Comparison of ENCODE assay signal across 20 mouse cellular contexts in the genomic region with DNA sequence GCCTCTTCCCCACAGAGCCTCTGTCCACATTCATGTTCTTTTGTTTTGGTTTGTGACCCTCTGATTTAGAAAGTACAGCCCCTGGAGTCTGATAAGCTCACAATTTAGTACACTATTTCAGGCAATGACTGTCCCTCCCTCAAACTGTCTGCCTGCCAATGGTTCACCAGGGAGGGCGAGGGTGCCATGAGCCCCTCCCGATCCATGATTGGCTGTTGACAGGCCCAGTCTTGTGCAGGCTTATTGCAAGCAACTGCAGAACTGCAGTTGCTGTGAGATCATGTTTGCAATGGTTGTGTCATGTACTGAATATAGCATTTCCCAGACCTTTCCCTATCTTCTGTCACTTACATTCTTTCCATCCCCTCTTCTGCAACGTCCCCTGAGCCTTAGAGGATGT. TPM values are rescaled to one million over a fixed set of nuclear protein-coding genes. Genes with fewer than 3 reads are reported as not detected.
DNase-seq lines count a peak whose midpoint lies in the region; ATAC-seq and TF ChIP-seq lines count a peak whose summit lies in the region.
"Had no signal": no experiment of that assay in that cellular context is flagged by ENCODE, and none has a peak within 500 bp of the region (broad histone marks: within the 10 kb centered on the region; RNA-seq: fewer than 3 reads in every experiment).

No protein-coding gene starts in this region.

- no peak for TF ChIP-seq POLR2A in heart, adult 2 months (IDR thresholded peaks at IDR 0.05; ENCODE audit: insufficient read depth, low read depth, low read length)
- TF ChIP-seq POLR2A in myocyte (IDR thresholded peaks at IDR 0.05; ENCODE audit: insufficient read length, low read depth): no peak

- H3K4me2 ChIP-seq in heart, embryonic 14.5 days (ENCODE audit: low read length): peak overlapping the region; percentile 22; the same call in 1 of the 2 replicates
- H3K4me2 ChIP-seq in myocyte (ENCODE audit: low read depth): peak overlapping the region; percentile 50
- H3K4me2 ChIP-seq: embryonic facial prominence, embryonic 15.5 days; hindbrain, embryonic 15.5 days; limb, embryonic 15.5 days had no signal

- TF ChIP-seq CTCF in heart, adult 2 months (IDR thresholded peaks at IDR 0.05): no peak

- TF ChIP-seq EP300 in heart, adult 2 months (IDR thresholded peaks at IDR 0.05; ENCODE audit: insufficient read depth, low read depth, low read length): no peak

- peak; percentile 20 to 28 for DNase-seq in cerebellum, postnatal 10 days
- no peak for DNase-seq in cerebellum, adult 18-20 months
- DNase-seq in heart, adult 2 months: peak; percentile 15 to 28
- no peak for DNase-seq in heart, adult 8-10 months (ENCODE audit: low spot score)
- no peak for DNase-seq in kidney, postnatal 25 days
- DNase-seq: cerebellum, adult 11-12 months; kidney, adult 18-20 months; kidney, postnatal 14 days; lung, postnatal 14 days; spleen, adult 18-20 months; thymus, postnatal 25 days had no signal

- intact Hi-C loops in heart, adult 2 months (cut with DNase I): no loop called here

- no peaks in the 10 kb centered on the region for H3K36me3 ChIP-seq in heart, adult 2 months (ENCODE audit: control insufficient read depth, insufficient read depth, low read length)
- no peaks in the 10 kb centered on the region for H3K36me3 ChIP-seq in heart, embryonic 14.5 days (ENCODE audit: control insufficient read depth, insufficient read depth, low read length)
- no peaks in the 10 kb centered on the region for H3K36me3 ChIP-seq in myocyte (ENCODE audit: control insufficient read depth, insufficient read depth)
- H3K36me3 ChIP-seq: embryonic facial prominence, embryonic 15.5 days; forebrain, embryonic 10.5 days; hindbrain, embryonic 15.5 days; limb, embryonic 15.5 days had no signal

- H3K9me3 ChIP-seq in heart, embryonic 14.5 days (ENCODE audit: control insufficient read depth, low read length): no peaks in the 10 kb centered on the region
- H3K9me3 ChIP-seq: embryonic facial prominence, embryonic 15.5 days; forebrain, embryonic 10.5 days; hindbrain, embryonic 15.5 days; limb, embryonic 15.5 days had no signal

- peak; percentile 78 for ATAC-seq in heart, embryonic 14.5 days (ENCODE audit: insufficient number of reproducible peaks, insufficient read depth, low FRiP score, low read depth)
- ATAC-seq in inflammation-experienced regulatory T-cells, adult 6 months: no peak
- ATAC-seq: midbrain, embryonic 16.5 days had no signal

- no peak overlapping the region for H3ac ChIP-seq in myocyte (ENCODE audit: control insufficient read depth, insufficient read length)

- no peak overlapping the region for H3K9ac ChIP-seq in heart, adult 2 months (ENCODE audit: low read depth, low read length)
- H3K9ac ChIP-seq in heart, embryonic 14.5 days (ENCODE audit: low read length): no peak overlapping the region
- H3K9ac ChIP-seq: embryonic facial prominence, embryonic 15.5 days; hindbrain, embryonic 15.5 days; limb, embryonic 15.5 days had no signal

- H3K4me3 ChIP-seq in heart, adult 2 months: no peak overlapping the region
- no peak overlapping the region for H3K4me3 ChIP-seq in heart, embryonic 14.5 days (ENCODE audit: control insufficient read depth in 1 of 2, insufficient read depth in 1 of 2, low read depth in 1 of 2, low read length in 2 of 2)
- H3K4me3 ChIP-seq in myocyte: no peak overlapping the region
- H3K4me3 ChIP-seq: embryonic facial prominence, embryonic 15.5 days; forebrain, embryonic 10.5 days; hindbrain, embryonic 15.5 days; left cerebral cortex, adult 2 months; limb, embryonic 15.5 days had no signal

- 32% methylated on average over 3 of the region's 3 CpGs for WGBS in heart, adult 2 months
- WGBS in heart, embryonic 14.5 days: 27% methylated on average over 3 of the region's 3 CpGs

- H3K4me1 ChIP-seq in heart, adult 2 months (ENCODE audit: control insufficient read depth, insufficient read depth, low read length): no peaks in the 10 kb centered on the region; the same call in 1 of the 2 replicates
- no peaks in the 10 kb centered on the region for H3K4me1 ChIP-seq in heart, embryonic 14.5 days (ENCODE audit: control insufficient read depth in 2 of 2, insufficient read depth in 2 of 2, low read length in 2 of 2)
- H3K4me1 ChIP-seq: embryonic facial prominence, embryonic 15.5 days; forebrain, embryonic 10.5 days; hindbrain, embryonic 15.5 days; limb, embryonic 15.5 days had no signal

- H3K27me3 ChIP-seq in heart, adult 2 months (ENCODE audit: control insufficient read depth, insufficient read depth, low read length): no peaks in the 10 kb centered on the region
- H3K27me3 ChIP-seq in heart, embryonic 14.5 days (ENCODE audit: control insufficient read depth, insufficient read depth, low read length): no peaks in the 10 kb centered on the region
- no peaks in the 10 kb centered on the region for H3K27me3 ChIP-seq in myocyte (ENCODE audit: control insufficient read depth, insufficient read depth, insufficient read length)
- H3K27me3 ChIP-seq: hindbrain, embryonic 15.5 days had no signal

- no peak overlapping the region for H3K27ac ChIP-seq in heart, adult 2 months
- H3K27ac ChIP-seq in heart, embryonic 14.5 days (replicated peaks in 1 of 2; ENCODE audit: control insufficient read depth in 1 of 2, insufficient read depth in 1 of 2, low read depth in 2 of 2, low read length in 2 of 2): peak overlapping the region; percentile 68
- H3K27ac ChIP-seq: embryonic facial prominence, embryonic 15.5 days; forebrain, embryonic 10.5 days; hindbrain, embryonic 15.5 days; left cerebral cortex, adult 2 months; limb, embryonic 15.5 days had no signal

- no peaks in the 10 kb centered on the region for H3K79me2 ChIP-seq in heart, adult 2 months (replicated peaks; ENCODE audit: control insufficient read depth, insufficient read depth, low read length)
- no peaks in the 10 kb centered on the region for H3K79me2 ChIP-seq in myocyte (ENCODE audit: control insufficient read depth, insufficient read depth)

TF ChIP-seq in myocyte, 11 proteins besides CTCF, POLR2A, EP300 and RAD21:
- TF ChIP-seq REST (IDR thresholded peaks at IDR 0.05; ENCODE audit: insufficient read depth, insufficient read length): no peak
- peak in 1 of 3 experiments; percentile 50 for TF ChIP-seq MYOD1 (IDR thresholded peaks at IDR 0.05; ENCODE audit: control insufficient read depth in 1 of 3, insufficient read length in 2 of 3, low read depth in 2 of 3)
- peak in 1 of 3 experiments; percentile 58 for TF ChIP-seq MYOG (IDR thresholded peaks at IDR 0.05; ENCODE audit: control insufficient read depth in 1 of 3, insufficient read depth in 1 of 3, insufficient read length in 2 of 3, low read depth in 2 of 3)

RNA-seq across cellular contexts. Expression of gene Rps6ka3, which starts 12.4 kb away (rescaled TPM):
- 10 to 100 TPM; 30.7 to 33.3 TPM for total RNA-seq in heart, adult 2 months (2021)
- polyA plus RNA-seq in heart, adult 2 months (2012; rRNA removed): 9.5 and 14.9 TPM in 2 replicates
- total RNA-seq in heart, adult 8-10 months (2022): 10 to 100 TPM; 24.9 to 35.4 (median 30.7) TPM
- polyA plus RNA-seq in heart, embryonic 14.5 days (2014; fragmentation: Nextera tagmentation; extraction: Ambion mirVana): 7.2 and 7.7 TPM in 2 replicates
- polyA plus RNA-seq in myocyte (2012; fragmentation: generic; extraction: Trizol): 10.0 TPM
- polyA plus RNA-seq in inflammation-experienced regulatory T-cells, adult 6 months (2017; shearing (Covaris generic)): 10 to 100 TPM in 1 of 3 experiments, 1 to 10 TPM in 2; 7.0 to 11.7 (median 8.6) TPM

Comparison
In these comparisons a context has a peak if more than half of its experiments do, and no peak if none do; other contexts are left out.
1. DNase-seq: peak in cerebellum, postnatal 10 days (2 of 2) and heart, adult 2 months (2 of 2); none in cerebellum, adult 18-20 months (0 of 2), heart, adult 8-10 months (single experiment) and kidney, postnatal 25 days (0 of 2).